10 mouse cellular contexts compared by ENCODE assay signal in genomic region chr7:29178106-29178505, GRCm38 (mm10). TPM values are rescaled to one million over a fixed set of nuclear protein-coding genes. Genes with fewer than 3 reads are reported as not detected.
A peak's percentile ranks its signal among the peaks of the same experiment; 100 is the strongest.
DNase-seq lines count a peak whose midpoint lies in the region; TF ChIP-seq lines count a peak whose summit lies in the region.
"Had no signal": no experiment of that assay in that cellular context is flagged by ENCODE, and none has a peak within 500 bp of the region (broad histone marks: within the 10 kb centered on the region; RNA-seq: fewer than 3 reads in every experiment).

No protein-coding gene starts in this region.

- no peak overlapping the region for H3K4me3 ChIP-seq in left cerebral cortex, adult 2 months
- peak overlapping the region; percentile 99; the same call in 1 of the 2 replicates for H3K4me3 ChIP-seq in macrophage (ENCODE audit: inconsistent target)

- WGBS in macrophage (ENCODE audit: missing documents) = 93% methylated on average over 4 of the region's 4 CpGs

- intact Hi-C loops in left cerebral cortex, adult 2 months (cut with DNase I) = loop anchor here (10.0 kb wide), 1 partner anchor 187 kb away; no protein-coding TSS in a partner anchor

- peaks cover 51% of the 10 kb centered on the region for H3K79me2 ChIP-seq in macrophage (ENCODE audit: inconsistent target)

- TF ChIP-seq CTCF in left cerebral cortex, adult 2 months (IDR thresholded peaks at IDR 0.05) = peak; percentile 39

- H3K27ac ChIP-seq in left cerebral cortex, adult 2 months = no peak overlapping the region
- H3K27ac ChIP-seq in macrophage = peak overlapping the region; percentile 91; the same call in 1 of the 2 replicates

- peak; percentile 28 for DNase-seq in cerebellum, adult 11-12 months
- no peak for DNase-seq in cerebellum, postnatal 4 days (ENCODE audit: low spot score in 2 of 2)
- DNase-seq in left cerebral cortex, adult 2 months (ENCODE audit: extremely low spot score in 1 of 2, low spot score in 2 of 2) = no peak
- no peak for DNase-seq in left cerebral cortex, adult 9 months (ENCODE audit: low spot score in 2 of 2)
- peak; percentile 12 for DNase-seq in adipocyte (ENCODE audit: low spot score)
- no peak for DNase-seq in spleen, postnatal 14 days (ENCODE audit: low spot score in 2 of 2)
- no peak for DNase-seq in kidney, postnatal 14 days
- DNase-seq: embryo, embryonic 11 days; right cerebral cortex, postnatal 25 days had no signal

- H3K36me3 ChIP-seq in macrophage (ENCODE audit: inconsistent target) = peaks cover 36% of the 10 kb centered on the region

RNA-seq across cellular contexts. Expression of gene Psmd8, which starts 2.4 kb away (rescaled TPM):
- total RNA-seq in left cerebral cortex, adult 2 months (2021) = 100 to 1,000 TPM; 128 to 132 TPM
- total RNA-seq in macrophage (2018; cell fraction: chromatin; rRNA removed) = 100 to 1,000 TPM; 145 to 453 (median 242) TPM
- total RNA-seq in macrophage (2018; cell fraction: cytosol; rRNA removed) = 100 to 1,000 TPM; 264 to 504 (median 382) TPM
- 100 to 1,000 TPM; 154 to 428 (median 265) TPM for total RNA-seq in macrophage (2018; cell fraction: nucleus; rRNA removed)
- 296 to 477 TPM (median 343 TPM) in 3 replicates for polyA plus RNA-seq in macrophage (2018)

RNA-seq across cellular contexts. Expression of gene Spred3, which starts 7.9 kb away (rescaled TPM):
- total RNA-seq in left cerebral cortex, adult 2 months (2021) = 10 to 100 TPM; 56.0 to 59.3 TPM
- 10 to 100 TPM in 20 of 26 experiments, 1 to 10 TPM in 6; 6.8 to 28.2 (median 12.9) TPM for total RNA-seq in macrophage (2018; cell fraction: chromatin; rRNA removed)
- total RNA-seq in macrophage (2018; cell fraction: cytosol; rRNA removed) = 1 to 10 TPM in 4 of 26 experiments, under 1 TPM in 22; 0.27 to 2.0 (median 0.63) TPM
- total RNA-seq in macrophage (2018; cell fraction: nucleus; rRNA removed) = 10 to 100 TPM in 13 of 26 experiments, 1 to 10 TPM in 13; 4.5 to 20.3 (median 9.9) TPM
- polyA plus RNA-seq in macrophage (2018) = 0.95 to 2.3 TPM (median 1.6 TPM) in 3 replicates

RNA-seq across cellular contexts. Expression of gene Ggn, which starts 8.1 kb away (rescaled TPM):
- 1 to 10 TPM; 1.4 to 1.8 TPM for total RNA-seq in left cerebral cortex, adult 2 months (2021)
- total RNA-seq in macrophage (2018; cell fraction: chromatin; rRNA removed) = 1 to 10 TPM in 7 of 26 experiments, under 1 TPM in 10, not detected in 9; 0.16 to 1.4 (median 0.79) TPM
- total RNA-seq in macrophage (2018; cell fraction: cytosol; rRNA removed) = 1 to 10 TPM in 1 of 26 experiments, under 1 TPM in 25; 0.27 to 1.1 (median 0.50) TPM
- 1 to 10 TPM in 7 of 26 experiments, under 1 TPM in 15, not detected in 4; 0.18 to 1.9 (median 0.64) TPM for total RNA-seq in macrophage (2018; cell fraction: nucleus; rRNA removed)
- polyA plus RNA-seq in macrophage (2018) = 0.40 to 0.90 TPM (median 0.70 TPM) in 3 replicates

RNA-seq across cellular contexts. Expression of gene Fam98c, which starts 22.1 kb away (rescaled TPM):
- 10 to 100 TPM; 34.3 to 38.3 TPM for total RNA-seq in left cerebral cortex, adult 2 months (2021)
- total RNA-seq in macrophage (2018; cell fraction: chromatin; rRNA removed) = 10 to 100 TPM in 24 of 26 experiments, 1 to 10 TPM in 2; 8.8 to 41.7 (median 20.5) TPM
- 10 to 100 TPM in 12 of 26 experiments, 1 to 10 TPM in 14; 6.3 to 13.0 (median 9.8) TPM for total RNA-seq in macrophage (2018; cell fraction: cytosol; rRNA removed)
- total RNA-seq in macrophage (2018; cell fraction: nucleus; rRNA removed) = 10 to 100 TPM in 24 of 26 experiments, 1 to 10 TPM in 2; 6.7 to 41.3 (median 19.7) TPM
- 6.9 to 13.8 TPM (median 12.9 TPM) in 3 replicates for polyA plus RNA-seq in macrophage (2018)

RNA-seq across cellular contexts. Expression of gene Catsperg1, which starts 35.7 kb away (rescaled TPM):
- 1 to 10 TPM; 1.3 TPM for total RNA-seq in left cerebral cortex, adult 2 months (2021)
- 10 to 100 TPM; 18.9 to 65.8 (median 41.0) TPM for total RNA-seq in macrophage (2018; cell fraction: chromatin; rRNA removed)
- total RNA-seq in macrophage (2018; cell fraction: cytosol; rRNA removed) = 1 to 10 TPM in 5 of 26 experiments, under 1 TPM in 21; 0.09 to 2.4 (median 0.55) TPM
- total RNA-seq in macrophage (2018; cell fraction: nucleus; rRNA removed) = 10 to 100 TPM in 25 of 26 experiments, 1 to 10 TPM in 1; 9.5 to 28.9 (median 19.9) TPM
- 0.41 to 1.9 TPM (median 0.86 TPM) in 3 replicates for polyA plus RNA-seq in macrophage (2018)

Comparison
In these comparisons a context has a peak if more than half of its experiments do, and no peak if none do; other contexts are left out.
1. DNase-seq: peak in cerebellum, adult 11-12 months (single experiment) and adipocyte (single experiment); none in cerebellum, postnatal 4 days (0 of 2), left cerebral cortex, adult 2 months (0 of 2), left cerebral cortex, adult 9 months (0 of 2), spleen, postnatal 14 days (0 of 2) and kidney, postnatal 14 days (single experiment).